Mouse (Mus musculus): ENCODE measurements at regions not wholly inside any gene's neighbourhood (a gene's known extent, or its start where the extent isn't known, plus 50 kb on each side); places are given as distances from the start of the nearest gene placed in this dataset.
A peak's percentile ranks its signal among the peaks of the same experiment; 100 is the strongest.

DNA sequence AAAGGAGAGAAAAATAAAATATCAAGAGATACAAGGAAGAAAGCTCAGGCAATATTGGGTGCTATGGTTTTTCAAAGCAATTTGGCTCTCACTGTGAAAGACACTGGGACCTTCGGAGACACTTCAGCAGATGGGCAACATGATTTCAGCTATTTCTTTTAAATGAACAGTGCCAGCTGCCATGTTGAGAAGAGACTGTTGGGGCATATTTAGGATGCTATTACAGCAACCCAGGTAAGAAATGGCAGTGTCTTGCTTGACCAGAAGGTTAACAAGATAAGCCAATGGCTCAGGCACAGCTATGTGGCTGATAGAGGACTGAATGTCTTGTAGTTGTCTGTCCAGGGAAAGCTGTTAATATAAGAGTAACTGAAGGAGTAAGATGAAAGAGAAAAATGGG lies 348.6 kb downstream of the Ankrd7 start:
- DNase-seq (ENCODE audit: low read depth, low spot score) = peak; percentile 0

GRCm38 (mm10) chr6:19215124-19215523 lies 349.0 kb downstream of the Ankrd7 start:
- no peak for DNase-seq (ENCODE audit: low read depth, low spot score)

DNA sequence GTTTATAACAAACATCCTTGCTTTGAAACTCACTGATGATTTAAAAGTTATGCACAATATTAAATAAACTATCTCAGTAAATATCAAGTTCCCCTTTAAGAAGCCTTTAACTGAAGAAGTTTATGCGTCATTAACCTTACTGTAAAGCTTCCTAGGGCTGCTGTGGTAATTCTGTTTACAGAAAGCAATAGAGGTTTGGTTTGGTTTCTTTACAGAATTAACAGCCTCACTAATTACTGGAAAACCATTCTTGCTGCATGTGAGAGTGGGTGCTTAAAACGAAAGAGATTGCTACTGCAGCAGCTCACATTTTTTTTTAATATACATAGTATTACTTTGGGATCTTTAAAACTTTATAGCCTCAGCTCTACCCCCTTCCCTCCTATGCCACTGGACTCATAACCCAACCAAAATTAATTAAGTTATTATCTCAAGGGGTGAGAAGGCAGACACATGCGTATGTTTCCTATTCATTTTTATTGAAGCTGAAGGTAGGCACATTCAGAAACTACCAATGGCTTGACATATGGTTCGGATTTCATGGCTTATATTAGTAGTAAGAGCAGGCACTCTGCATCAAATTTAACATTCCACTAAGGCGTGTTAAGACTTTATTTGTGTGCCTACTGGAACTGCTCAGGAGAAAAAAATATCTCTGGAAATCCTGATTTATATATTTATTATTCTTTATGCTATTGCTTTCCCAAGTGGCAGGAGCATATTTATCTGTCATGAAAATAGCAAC lies 398.1 kb downstream of the Ankrd7 start:
- no peak for DNase-seq (ENCODE audit: low read depth, low spot score)

GRCm38 (mm10) chr6:19273207-19273606 lies 407.1 kb downstream of the Ankrd7 start:
- no peak for DNase-seq (ENCODE audit: low read depth, low spot score)

GRCm38 (mm10) chr6:19282682-19283333 lies 416.7 kb downstream of the Ankrd7 start:
- DNase-seq (ENCODE audit: low read depth, low spot score) = peak; percentile 74

DNA sequence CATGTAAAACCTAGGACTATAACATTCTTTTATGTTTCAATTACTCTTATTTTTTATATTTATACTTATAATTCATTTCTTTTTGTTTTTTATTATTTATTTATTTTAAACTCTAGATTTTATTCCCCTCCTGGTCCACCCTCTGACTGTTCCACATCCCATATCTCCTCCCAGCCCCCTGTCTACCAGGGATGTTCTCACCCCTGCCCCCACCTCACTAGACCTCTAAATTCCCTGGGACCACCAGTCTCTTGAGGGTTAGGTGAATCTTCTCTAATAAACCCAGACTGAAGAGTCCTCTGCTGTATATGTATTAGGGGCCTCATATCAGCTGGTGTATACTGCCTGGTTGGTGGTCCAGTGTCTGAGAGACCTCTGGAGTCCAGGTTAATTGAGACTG lies 466.5 kb downstream of the Ankrd7 start:
- no peak for DNase-seq (ENCODE audit: low read depth, low spot score)

DNA sequence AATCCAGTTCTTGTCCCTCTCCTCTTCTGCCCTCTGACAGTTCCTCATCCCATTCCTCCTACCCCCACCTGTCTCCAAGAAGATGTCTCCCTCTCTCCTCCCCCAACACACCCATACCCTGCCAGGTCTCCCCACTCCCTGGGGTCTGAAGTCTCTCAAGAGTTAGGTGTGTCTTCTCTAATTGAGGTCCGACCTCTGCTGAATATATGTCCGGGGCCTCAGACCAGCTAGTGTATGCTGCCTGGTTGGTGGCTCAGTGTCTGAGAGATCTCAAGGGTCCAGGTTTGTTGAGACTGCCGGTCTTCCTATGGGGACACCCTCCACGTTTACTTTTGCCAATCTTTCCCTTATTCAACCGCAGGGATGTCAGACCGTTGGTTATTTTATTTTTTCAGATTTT lies 469.5 kb downstream of the Ankrd7 start:
- DNase-seq (ENCODE audit: low read depth, low spot score) = no peak

DNA sequence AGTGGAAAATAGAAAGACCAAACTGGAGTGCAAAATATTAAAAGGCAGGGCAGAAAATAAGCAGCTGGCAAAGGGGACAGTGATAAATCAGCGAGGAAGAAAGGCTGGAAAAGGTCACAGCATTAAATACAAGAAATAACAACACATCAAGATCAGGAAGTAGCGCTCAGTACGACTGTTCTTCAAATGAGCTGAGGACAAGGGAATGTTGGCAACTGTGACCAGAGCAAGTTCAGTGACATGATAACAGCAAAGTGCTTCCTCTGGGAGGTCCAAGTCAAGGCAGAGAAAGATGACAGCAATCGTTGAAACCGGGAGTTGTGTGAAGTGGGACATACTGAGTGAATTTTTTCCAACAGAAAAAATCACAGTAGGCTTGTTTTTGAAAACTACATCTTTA lies 472.4 kb downstream of the Ankrd7 start:
- no peak for DNase-seq (ENCODE audit: low read depth, low spot score)
